Mouse (Mus musculus): ENCODE results near the gene Top2b. TPM values are rescaled to one million over a fixed set of nuclear protein-coding genes. Genes with fewer than 3 reads are reported as not detected.

Gene Top2b
- total RNA-seq, 1 experiment, result 27.1 TPM

- peaks cover 3% of the 10 kb centered on the region; the same call in 1 of the 2 replicates for H3K36me3 ChIP-seq (ENCODE audit: control insufficient read depth, insufficient read depth, low read length, poor library complexity, severe bottlenecking)
- in situ Hi-C loops (cut with MboI; ENCODE audit: low sequenced_read_pairs in 2 of 2, unreplicated experiment in 2 of 2), result no loop called here
- H3K9ac ChIP-seq (ENCODE audit: insufficient read depth, low read depth, low read length, poor library complexity, severe bottlenecking), result no peak overlapping the region
- H3K4me1 ChIP-seq (ENCODE audit: control insufficient read depth in 2 of 2, insufficient read depth in 2 of 2, low read length in 2 of 2, poor library complexity in 1 of 2), result no peaks in the 10 kb centered on the region
- H3K27ac ChIP-seq (ENCODE audit: insufficient read depth, low read depth, low read length, poor library complexity, severe bottlenecking), result no peak overlapping the region
- DNase-seq (ENCODE audit: low read depth, low spot score), result no peak
- TF ChIP-seq ZC3H11A (IDR thresholded peaks at IDR 0.05; ENCODE audit: borderline replicate concordance, low read depth, low read length), result no peak
- TF ChIP-seq CHD2 (IDR thresholded peaks at IDR 0.05; ENCODE audit: low read depth, low read length), result no peak
- no peak for TF ChIP-seq ZNF384 (IDR thresholded peaks at IDR 0.05; ENCODE audit: low read depth, low read length)
- TF ChIP-seq MAFK (IDR thresholded peaks at IDR 0.05; ENCODE audit: insufficient read depth, low read depth, low read length), result no peak
- no peak for TF ChIP-seq HCFC1 (IDR thresholded peaks at IDR 0.05; ENCODE audit: borderline replicate concordance, insufficient read depth, low read length)
- H3K9me3 ChIP-seq (ENCODE audit: control insufficient read depth, insufficient read depth, low read depth, low read length), result no peaks in the 10 kb centered on the region
- H3K4me3 ChIP-seq (ENCODE audit: insufficient read depth in 1 of 2, low read depth in 1 of 2, low read length in 2 of 2, poor library complexity in 1 of 2, severe bottlenecking in 1 of 2), result no peak overlapping the region
These were observed 49.2 kb downstream of the Top2b start for GRCm38 (mm10) chr14:16414163-16414562.

GRCm38 (mm10) chr14:16427569-16427968 is 62.6 kb downstream of the Top2b start:
- DNase-seq (ENCODE audit: low read depth, low spot score), result no peak
- Histone ChIP-seq H3K4me1 (ENCODE audit: control insufficient read depth in 2 of 2, insufficient read depth in 2 of 2, low read length in 2 of 2, poor library complexity in 1 of 2) (no peaks in the 10 kb centered on the region), H3K4me3 (ENCODE audit: insufficient read depth in 1 of 2, low read depth in 1 of 2, low read length in 2 of 2, poor library complexity in 1 of 2, severe bottlenecking in 1 of 2) (no peak overlapping the region), H3K36me3 (ENCODE audit: control insufficient read depth, insufficient read depth, low read length, poor library complexity, severe bottlenecking) (no peaks in the 10 kb centered on the region; the same call in 1 of the 2 replicates), H3K9ac (ENCODE audit: insufficient read depth, low read depth, low read length, poor library complexity, severe bottlenecking) (no peak overlapping the region), H3K9me3 (ENCODE audit: control insufficient read depth, insufficient read depth, low read depth, low read length) (no peaks in the 10 kb centered on the region), H3K27ac (ENCODE audit: insufficient read depth, low read depth, low read length, poor library complexity, severe bottlenecking) (no peak overlapping the region)
- TF ChIP-seq CHD2 (IDR thresholded peaks at IDR 0.05; ENCODE audit: low read depth, low read length) (no peak), ZNF384 (IDR thresholded peaks at IDR 0.05; ENCODE audit: low read depth, low read length) (no peak), ZC3H11A (IDR thresholded peaks at IDR 0.05; ENCODE audit: borderline replicate concordance, low read depth, low read length) (no peak), MAFK (IDR thresholded peaks at IDR 0.05; ENCODE audit: insufficient read depth, low read depth, low read length) (no peak), HCFC1 (IDR thresholded peaks at IDR 0.05; ENCODE audit: borderline replicate concordance, insufficient read depth, low read length) (no peak)
- in situ Hi-C loops (cut with MboI; ENCODE audit: low sequenced_read_pairs in 2 of 2, unreplicated experiment in 2 of 2), result no loop called here

GRCm38 (mm10) chr14:16431941-16432499 is 67.0 kb downstream of the Top2b start:
- H3K4me3 ChIP-seq (ENCODE audit: insufficient read depth in 1 of 2, low read depth in 1 of 2, low read length in 2 of 2, poor library complexity in 1 of 2, severe bottlenecking in 1 of 2), result no peak overlapping the region
- peaks cover 2% of the 10 kb centered on the region; the same call in 1 of the 2 replicates for H3K36me3 ChIP-seq (ENCODE audit: control insufficient read depth, insufficient read depth, low read length, poor library complexity, severe bottlenecking)
- no peaks in the 10 kb centered on the region for H3K4me1 ChIP-seq (ENCODE audit: control insufficient read depth in 2 of 2, insufficient read depth in 2 of 2, low read length in 2 of 2, poor library complexity in 1 of 2)
- H3K9me3 ChIP-seq (ENCODE audit: control insufficient read depth, insufficient read depth, low read depth, low read length), result no peaks in the 10 kb centered on the region
- no peak for DNase-seq (ENCODE audit: low read depth, low spot score)
- no peak overlapping the region for H3K27ac ChIP-seq (ENCODE audit: insufficient read depth, low read depth, low read length, poor library complexity, severe bottlenecking)
- no peak overlapping the region for H3K9ac ChIP-seq (ENCODE audit: insufficient read depth, low read depth, low read length, poor library complexity, severe bottlenecking)
- in situ Hi-C loops (cut with MboI; ENCODE audit: low sequenced_read_pairs in 2 of 2, unreplicated experiment in 2 of 2), result no loop called here
- TF ChIP-seq MAFK (IDR thresholded peaks at IDR 0.05; ENCODE audit: insufficient read depth, low read depth, low read length) (no peak), ZC3H11A (IDR thresholded peaks at IDR 0.05; ENCODE audit: borderline replicate concordance, low read depth, low read length) (no peak), HCFC1 (IDR thresholded peaks at IDR 0.05; ENCODE audit: borderline replicate concordance, insufficient read depth, low read length) (no peak), ZNF384 (IDR thresholded peaks at IDR 0.05; ENCODE audit: low read depth, low read length) (no peak), CHD2 (IDR thresholded peaks at IDR 0.05; ENCODE audit: low read depth, low read length) (no peak)

GRCm38 (mm10) chr14:16432550-16432949 is 67.6 kb downstream of the Top2b start:
- Histone ChIP-seq H3K9ac (ENCODE audit: insufficient read depth, low read depth, low read length, poor library complexity, severe bottlenecking) (no peak overlapping the region), H3K4me3 (ENCODE audit: insufficient read depth in 1 of 2, low read depth in 1 of 2, low read length in 2 of 2, poor library complexity in 1 of 2, severe bottlenecking in 1 of 2) (no peak overlapping the region), H3K4me1 (ENCODE audit: control insufficient read depth in 2 of 2, insufficient read depth in 2 of 2, low read length in 2 of 2, poor library complexity in 1 of 2) (no peaks in the 10 kb centered on the region), H3K9me3 (ENCODE audit: control insufficient read depth, insufficient read depth, low read depth, low read length) (no peaks in the 10 kb centered on the region), H3K36me3 (ENCODE audit: control insufficient read depth, insufficient read depth, low read length, poor library complexity, severe bottlenecking) (peaks cover 2% of the 10 kb centered on the region; the same call in 1 of the 2 replicates), H3K27ac (ENCODE audit: insufficient read depth, low read depth, low read length, poor library complexity, severe bottlenecking) (no peak overlapping the region)
- no peak for DNase-seq (ENCODE audit: low read depth, low spot score)
- no peak for TF ChIP-seq HCFC1 (IDR thresholded peaks at IDR 0.05; ENCODE audit: borderline replicate concordance, insufficient read depth, low read length)
- no peak for TF ChIP-seq CHD2 (IDR thresholded peaks at IDR 0.05; ENCODE audit: low read depth, low read length)
- TF ChIP-seq MAFK (IDR thresholded peaks at IDR 0.05; ENCODE audit: insufficient read depth, low read depth, low read length), result no peak
- TF ChIP-seq ZC3H11A (IDR thresholded peaks at IDR 0.05; ENCODE audit: borderline replicate concordance, low read depth, low read length), result no peak
- no peak for TF ChIP-seq ZNF384 (IDR thresholded peaks at IDR 0.05; ENCODE audit: low read depth, low read length)
- in situ Hi-C loops (cut with MboI; ENCODE audit: low sequenced_read_pairs in 2 of 2, unreplicated experiment in 2 of 2), result no loop called here

Data from ES-E14 (cell line).